Mouse (Mus musculus) CH12F3 (cell line): ENCODE results near the gene Megf11.
"Not testable (repeated sequence)": the region's sequence is repeated elsewhere in the genome, so short reads cannot be mapped to it uniquely, and the experiment has no call there.

Source experiments
- in situ Hi-C: fragments of 300-500 bp; cut with MboI; formaldehyde crosslinking; loops from 2 replicates; pipeline ENCODE4 v1.14.3; 2020; ENCODE audit warnings: low sequenced_read_pairs

Megf11 gene

GRCm38 (mm10) chr9:64638250-64638649 is 252.8 kb downstream of the Megf11 start:
- in situ Hi-C loops = no loop called here

DNA sequence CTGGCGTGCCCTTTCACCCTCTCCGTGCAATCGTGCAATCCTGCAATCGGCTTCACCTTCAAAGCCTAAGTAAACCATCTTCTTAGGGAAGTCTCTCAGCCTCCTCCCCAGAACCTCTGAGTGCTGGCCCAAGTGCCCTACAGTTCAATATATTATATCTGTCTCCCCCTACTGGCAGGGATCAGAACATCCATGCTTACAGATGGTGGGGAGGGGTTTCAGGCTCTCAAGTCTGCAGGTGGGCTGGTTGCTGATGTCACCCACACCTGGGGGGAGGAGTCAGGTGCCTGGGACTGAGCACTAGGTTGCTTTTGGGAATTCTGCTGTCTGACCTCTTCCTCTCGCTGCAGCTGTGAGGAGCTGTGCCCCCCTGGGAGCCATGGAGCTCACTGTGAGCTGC is 254.2 kb downstream of the Megf11 start:
- in situ Hi-C loops = no loop called here

- in situ Hi-C loops = no loop called here
Observed at GRCm38 (mm10) chr9:64644129-64644528, 258.7 kb downstream of the Megf11 start.

DNA sequence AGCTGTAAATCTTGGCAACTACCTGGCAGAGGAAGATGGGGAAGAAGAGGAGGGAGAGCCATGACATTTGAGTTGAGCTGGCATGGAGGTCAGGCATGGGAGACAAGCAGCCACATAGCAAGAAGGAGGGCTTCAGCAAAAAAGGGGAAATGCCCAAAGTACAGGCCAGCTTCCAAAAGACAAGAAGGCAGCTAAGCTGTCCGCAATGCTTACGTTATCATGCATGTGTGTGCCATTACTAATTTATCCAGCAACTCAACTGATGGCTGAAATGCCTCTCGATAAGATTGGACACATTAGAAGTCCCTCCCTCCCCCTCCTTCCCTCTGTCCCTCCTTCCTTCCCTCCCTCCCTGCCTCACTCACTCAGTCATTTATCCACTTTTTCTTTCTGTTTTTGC is 260.0 kb downstream of the Megf11 start:
- in situ Hi-C loops = no loop called here

DNA sequence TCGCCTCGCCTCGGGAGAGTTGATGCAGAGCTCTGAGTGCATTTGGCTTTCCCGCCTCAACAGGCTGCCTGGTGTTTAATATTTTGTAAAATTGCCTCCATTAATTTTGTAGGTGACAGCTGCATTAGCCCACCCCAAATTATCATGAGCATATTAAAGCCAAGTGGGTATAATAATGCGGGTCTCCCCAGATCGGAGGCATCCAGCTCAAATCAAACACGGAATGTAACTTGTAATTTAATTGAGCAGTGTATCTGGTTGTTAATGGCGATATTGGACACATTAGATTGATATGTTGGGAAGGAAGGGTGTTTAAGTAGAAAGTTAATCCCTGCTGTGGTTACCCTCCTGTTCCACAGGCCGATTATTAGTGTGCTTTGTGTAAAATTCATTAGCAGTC is 264.0 kb downstream of the Megf11 start:
- in situ Hi-C loops = no loop called here

DNA sequence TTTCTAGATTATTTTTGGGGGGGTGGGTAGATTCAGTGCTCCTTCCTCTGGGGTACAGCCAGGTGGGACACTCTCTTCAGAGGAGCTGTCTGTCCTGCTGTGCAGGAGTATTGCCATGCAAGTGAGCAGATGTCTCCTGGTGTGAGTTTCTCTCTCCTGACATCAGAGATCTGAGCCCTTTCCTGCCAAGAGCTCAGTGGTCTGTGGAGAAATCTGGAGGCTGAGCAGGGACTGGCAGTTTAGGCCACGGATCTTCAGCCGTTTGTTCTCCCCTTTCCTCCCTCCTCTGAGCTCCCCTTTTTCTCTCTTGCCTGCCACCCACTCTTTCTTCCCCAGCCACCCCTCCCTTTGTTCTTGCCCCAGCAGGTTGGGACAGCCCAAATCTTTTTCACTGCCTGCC is 264.5 kb downstream of the Megf11 start:
- in situ Hi-C loops = no loop called here

DNA sequence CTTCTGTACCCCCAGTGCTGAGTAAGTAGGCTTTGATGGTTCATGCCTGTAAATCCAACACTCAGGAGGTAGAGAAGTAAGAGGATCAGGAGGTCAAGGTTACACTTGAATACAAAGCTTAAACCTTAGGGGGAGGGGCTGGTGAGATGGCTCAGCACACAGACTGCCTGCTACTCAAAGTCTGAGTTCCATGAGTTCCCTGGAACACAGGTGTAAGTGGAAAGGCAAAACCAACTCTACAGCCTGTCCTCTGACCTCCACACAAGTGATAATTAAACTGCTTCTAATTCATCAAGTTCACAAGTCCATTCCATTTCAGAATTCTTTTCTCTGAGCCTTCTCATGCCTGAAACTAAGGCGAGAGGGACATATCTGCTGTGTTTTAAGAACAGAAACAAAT is 265.8 kb downstream of the Megf11 start:
- in situ Hi-C loops = no loop called here

DNA sequence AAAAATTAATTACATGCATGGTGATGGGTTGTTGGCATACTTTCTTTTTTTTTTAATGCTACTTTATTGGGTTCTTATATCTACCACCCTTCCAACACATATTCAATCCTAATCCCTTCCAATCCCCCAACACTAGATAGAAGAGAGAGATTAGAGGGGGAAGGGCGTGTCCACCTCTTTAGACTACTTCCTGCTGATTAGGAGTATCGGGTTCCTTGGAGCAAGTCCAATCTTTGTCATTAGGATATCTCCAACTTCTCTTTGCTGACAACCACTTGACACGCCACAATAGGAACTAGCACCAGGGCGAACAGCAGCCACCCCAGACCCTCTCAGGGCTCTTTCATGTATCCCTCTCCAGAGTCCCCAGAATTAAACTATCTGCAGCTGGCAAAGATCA is 266.3 kb downstream of the Megf11 start:
- in situ Hi-C loops = no loop called here

GRCm38 (mm10) chr9:64652138-64652537 is 266.7 kb downstream of the Megf11 start:
- in situ Hi-C loops = no loop called here

DNA sequence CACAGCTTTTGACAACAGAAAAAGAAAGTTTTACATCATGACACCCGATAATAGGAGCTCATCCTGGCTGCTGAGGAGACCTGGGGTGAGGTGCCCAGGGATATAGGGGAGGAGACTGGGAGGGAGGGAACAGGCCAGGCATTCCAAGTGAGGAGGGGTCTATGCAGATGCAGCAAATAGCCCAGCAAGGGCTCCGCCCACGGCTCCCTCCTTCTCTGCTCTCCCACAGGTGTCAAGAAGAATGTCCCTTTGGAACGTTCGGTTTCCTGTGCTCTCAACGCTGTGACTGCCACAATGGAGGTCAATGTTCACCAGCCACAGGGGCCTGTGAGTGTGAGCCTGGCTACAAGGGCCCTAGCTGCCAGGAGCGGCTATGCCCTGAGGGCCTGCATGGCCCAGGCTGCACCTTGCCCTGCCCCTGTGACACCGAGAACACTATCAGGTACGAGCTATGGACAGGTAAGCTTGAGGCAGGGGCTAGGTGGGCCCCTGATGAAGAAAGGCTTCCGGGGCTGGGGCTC is 267.5 kb downstream of the Megf11 start:
- in situ Hi-C loops = no loop called here

- in situ Hi-C loops = no loop called here
Observed at GRCm38 (mm10) chr9:64654723-64655122, 269.3 kb downstream of the Megf11 start.

DNA sequence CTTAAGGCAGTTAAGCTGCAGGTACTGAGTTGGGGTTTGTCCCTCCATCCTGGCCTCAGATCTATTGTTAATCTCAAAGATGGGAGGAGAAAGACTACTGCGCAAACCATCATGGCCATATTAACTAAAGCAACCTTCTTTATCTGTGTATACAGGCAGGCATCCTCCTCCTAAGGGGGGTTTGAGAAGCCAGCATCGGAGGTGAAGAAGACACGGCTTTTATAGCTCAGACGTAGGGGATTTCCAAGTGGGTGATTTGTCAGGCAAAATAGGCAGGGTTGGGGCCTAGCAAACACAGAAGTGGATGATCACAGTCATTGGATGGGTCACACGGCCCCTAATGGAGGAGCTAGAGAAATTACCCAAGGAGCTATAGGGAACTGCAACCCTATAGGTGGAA is 271.2 kb downstream of the Megf11 start:
- in situ Hi-C loops = no loop called here

DNA sequence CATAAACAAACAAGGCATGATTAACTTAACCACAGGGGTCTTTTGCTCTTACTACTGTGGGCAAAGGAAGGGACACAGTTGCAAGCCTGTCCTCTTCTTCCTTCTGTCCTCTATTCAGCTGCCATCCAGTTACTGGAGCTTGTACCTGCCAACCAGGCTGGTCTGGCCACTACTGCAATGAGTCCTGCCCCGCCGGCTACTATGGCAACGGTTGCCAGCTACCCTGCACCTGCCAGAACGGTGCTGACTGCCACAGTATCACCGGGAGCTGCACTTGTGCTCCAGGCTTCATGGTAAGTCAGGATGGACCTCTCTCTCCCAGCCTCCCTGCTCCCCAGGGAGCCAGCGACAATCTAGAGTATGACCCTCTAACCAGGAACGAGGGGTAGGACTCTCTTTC is 274.8 kb downstream of the Megf11 start:
- in situ Hi-C loops = no loop called here

GRCm38 (mm10) chr9:64664612-64665011 is 279.2 kb downstream of the Megf11 start:
- in situ Hi-C loops = no loop called here

DNA sequence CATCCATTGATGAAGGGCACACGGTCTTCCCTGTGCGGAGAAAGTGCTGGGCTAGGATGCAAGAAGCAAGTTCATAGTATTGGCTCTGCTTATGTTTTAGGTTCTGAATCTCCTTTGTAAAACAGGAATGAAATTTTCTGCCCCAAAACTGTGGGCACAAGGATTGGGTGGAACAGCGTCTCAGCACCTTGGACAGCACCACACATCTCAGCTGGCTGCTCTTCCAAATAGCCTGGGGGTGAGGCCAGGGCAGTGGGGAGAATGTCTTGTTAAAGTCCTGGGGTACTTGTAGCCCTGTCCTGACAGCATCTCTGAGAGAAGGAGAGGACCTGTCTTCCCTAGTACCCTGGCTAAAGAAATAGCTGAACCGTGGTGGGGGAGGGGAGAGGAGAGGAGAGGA is 281.1 kb downstream of the Megf11 start:
- in situ Hi-C loops = no loop called here

DNA sequence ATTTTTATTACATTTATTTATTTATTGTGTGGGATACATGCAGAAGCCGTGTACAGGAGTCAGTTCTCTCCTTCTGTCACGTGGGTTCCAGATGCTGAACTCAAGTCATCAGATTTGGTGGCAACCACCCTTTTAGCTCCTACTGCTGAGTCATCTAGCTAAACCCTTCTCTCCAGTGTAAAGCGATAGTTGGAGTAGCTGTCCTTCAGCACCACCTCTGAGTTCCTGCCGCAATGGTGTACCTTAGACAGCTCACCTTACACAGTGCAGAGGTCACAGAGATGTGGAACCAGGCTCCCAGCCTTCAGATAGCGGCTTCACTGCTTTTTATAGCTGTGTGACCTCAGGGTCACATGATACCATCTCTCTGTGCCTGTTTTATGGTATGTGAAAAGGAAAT is 282.1 kb downstream of the Megf11 start:
- in situ Hi-C loops = no loop called here

- in situ Hi-C loops = no loop called here
Observed at GRCm38 (mm10) chr9:64668001-64668400, 282.6 kb downstream of the Megf11 start.

DNA sequence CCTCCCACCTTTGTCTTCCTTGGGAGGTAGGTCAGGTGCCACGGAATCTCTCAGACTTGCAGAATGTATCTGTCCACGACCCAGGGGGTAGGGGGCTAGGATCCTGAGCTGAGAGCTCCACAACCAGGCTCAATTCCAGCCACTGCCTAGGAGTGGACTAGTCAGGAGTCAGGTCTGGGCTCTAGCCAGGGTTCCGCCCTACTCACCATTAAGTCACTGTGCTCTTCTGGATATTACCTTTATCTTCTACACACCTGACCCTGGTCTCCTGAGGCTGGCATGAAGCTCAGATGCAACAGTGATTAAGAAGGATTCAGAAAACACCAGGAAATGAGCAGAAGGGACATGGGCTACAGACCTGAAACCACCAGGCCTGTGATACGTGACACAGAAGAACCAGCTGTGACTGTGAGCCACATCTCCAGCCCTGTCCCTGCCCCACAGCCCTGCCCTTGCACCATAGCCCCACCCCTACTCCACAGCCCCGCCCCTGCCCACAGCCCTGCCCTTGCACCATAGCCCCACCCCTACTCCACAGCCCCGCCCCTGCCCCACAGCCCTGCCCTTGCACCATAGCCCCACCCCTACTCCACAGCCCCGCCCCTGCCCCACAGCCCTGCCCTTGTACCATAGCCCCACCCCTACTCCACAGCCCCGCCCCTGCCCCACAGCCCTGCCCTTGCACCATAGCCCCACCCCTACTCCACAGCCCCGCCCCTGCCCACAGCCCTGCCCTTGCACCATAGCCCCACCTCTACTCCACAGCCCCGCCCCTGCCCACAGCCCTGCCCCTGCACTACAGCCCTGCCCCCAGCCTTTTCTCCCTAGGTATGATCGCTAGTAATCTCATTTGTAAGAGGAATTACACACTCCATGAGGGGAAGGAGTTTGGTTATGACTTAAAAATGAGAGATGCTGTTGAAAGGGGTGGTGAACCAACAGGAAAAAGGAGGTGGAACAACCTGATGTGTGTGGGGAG is 286.2 kb downstream of the Megf11 start:
- in situ Hi-C loops = not testable (repeated sequence)

GRCm38 (mm10) chr9:64687122-64688014 is 301.9 kb downstream of the Megf11 start:
- in situ Hi-C loops = no loop called here

- in situ Hi-C loops = no loop called here
Observed at GRCm38 (mm10) chr9:64688015-64688394, 302.6 kb downstream of the Megf11 start.

GRCm38 (mm10) chr9:64690771-64691170 is 305.3 kb downstream of the Megf11 start:
- in situ Hi-C loops = no loop called here
